Mouse (Mus musculus): ENCODE measurements at regions not wholly inside any gene's neighbourhood (a gene's known extent, or its start where the extent isn't known, plus 50 kb on each side); places are given as distances from the start of the nearest gene placed in this dataset.

DNA sequence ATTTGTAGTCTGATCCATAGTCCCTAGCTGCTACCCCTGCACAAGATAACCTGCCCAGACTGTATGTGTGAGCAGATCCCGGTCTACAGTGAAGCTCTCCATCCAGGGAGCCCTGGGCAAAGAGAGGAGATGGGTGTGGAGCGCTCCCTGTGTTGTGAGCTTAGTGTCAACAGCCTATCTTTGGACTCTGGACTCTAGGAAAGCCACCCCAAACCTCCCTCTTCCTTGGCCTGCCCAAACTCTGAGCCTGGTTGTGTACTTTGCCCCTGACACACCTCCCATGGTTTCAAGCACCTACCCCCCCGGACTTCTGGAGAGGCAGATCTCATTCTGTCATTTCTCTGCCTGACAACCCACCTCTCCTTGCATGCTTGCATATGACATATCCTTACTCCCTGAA is 110.9 kb upstream of the Haao start:
- no peak for DNase-seq

DNA sequence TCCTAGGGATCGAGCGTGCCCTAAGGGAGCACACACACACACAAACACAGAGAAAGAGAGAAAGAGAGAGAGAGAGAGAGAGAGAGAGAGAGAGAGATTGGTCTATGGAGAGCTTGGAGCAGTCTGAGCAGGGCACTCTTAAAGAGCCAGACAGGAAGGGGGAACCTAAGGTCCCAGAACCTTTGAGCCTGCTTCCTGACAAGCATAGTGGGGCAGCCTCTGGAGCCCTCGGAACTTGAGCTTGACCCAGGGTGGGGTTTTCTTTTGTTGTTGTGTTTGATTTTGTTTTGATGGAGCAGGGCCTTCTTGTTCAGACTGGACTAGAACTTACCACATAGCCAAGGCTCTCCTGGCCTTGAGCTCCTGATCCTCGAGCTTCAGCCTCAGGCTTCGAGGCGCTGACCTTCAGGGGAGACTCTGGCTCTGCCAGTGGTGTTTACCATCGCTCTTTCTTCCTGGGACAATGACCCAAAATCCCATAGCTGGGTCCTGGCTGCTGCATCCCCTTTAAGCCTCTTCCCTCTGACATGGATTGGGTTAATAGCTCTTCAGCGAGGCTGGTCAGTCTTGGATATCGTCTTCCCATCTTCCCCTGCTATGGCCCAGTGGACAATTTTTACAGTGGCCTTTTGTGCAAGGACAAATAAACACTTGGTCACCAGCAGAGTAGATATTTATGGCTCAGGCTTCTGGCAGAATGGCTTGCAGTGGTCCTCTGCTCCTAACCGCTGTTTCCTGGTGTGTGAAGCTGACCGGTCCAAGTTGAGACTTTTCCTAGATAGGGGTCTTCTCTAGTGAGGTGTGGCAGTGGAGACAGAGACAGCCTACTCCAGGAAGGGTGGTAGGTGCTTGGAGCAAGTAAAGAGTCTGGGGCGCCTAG is 110.1 kb upstream of the Haao start:
- no peak for DNase-seq

DNA sequence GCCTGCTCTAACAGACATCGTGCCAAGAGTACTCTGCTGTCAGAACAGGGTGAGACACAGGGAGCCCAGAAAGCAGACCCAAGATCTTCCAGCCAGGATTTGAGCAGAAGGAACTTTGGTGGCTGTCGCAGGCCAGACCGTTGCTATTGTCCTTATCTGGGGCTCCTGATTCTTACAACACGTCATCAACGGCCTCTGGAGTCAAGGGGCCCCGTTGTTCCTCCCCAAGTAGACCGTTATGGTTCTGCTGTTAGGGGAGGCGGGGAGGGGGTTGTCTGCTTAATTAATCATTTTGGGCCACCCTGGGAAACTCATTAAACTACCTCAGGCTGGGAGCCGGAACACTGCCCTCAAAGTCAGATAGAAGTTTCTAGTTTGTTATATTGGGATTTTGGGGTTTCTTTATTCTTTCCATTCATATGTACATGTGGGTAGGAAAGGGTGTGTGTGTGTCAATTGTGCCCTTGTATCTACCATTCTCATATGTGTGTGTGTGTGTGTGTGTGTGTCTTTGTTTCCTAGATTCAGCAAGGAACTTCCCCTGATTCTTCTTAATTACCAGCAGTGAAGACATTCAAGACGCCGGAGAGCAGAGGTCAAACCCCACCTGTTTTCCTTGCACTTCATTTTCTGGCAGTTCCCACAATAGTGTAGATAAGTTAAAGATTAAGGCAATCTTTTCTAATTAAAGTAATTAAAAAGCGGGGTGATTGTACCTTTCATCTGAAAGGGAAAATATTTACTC is 109.2 kb upstream of the Haao start:
- DNase-seq, result no peak

DNA sequence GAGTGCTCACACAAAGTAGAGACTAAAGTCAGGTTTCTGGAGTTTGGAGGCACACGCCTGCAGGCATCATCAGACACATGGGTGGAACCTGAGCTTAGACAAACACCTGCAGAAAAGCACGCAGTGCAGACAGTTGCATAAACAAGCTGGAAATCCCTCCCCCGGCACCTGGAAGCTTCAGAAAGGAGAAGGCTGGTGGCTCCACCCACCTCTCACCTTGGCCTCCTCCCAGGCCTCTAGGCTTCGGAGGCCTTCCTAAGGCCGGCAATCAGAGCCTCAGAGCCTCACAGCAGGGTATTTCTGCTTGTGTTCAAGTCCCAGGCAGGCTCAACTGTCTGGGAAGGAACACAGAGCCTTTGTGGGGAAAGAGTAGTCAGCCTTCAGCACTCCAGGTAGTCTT is 108.2 kb upstream of the Haao start:
- DNase-seq, result no peak

DNA sequence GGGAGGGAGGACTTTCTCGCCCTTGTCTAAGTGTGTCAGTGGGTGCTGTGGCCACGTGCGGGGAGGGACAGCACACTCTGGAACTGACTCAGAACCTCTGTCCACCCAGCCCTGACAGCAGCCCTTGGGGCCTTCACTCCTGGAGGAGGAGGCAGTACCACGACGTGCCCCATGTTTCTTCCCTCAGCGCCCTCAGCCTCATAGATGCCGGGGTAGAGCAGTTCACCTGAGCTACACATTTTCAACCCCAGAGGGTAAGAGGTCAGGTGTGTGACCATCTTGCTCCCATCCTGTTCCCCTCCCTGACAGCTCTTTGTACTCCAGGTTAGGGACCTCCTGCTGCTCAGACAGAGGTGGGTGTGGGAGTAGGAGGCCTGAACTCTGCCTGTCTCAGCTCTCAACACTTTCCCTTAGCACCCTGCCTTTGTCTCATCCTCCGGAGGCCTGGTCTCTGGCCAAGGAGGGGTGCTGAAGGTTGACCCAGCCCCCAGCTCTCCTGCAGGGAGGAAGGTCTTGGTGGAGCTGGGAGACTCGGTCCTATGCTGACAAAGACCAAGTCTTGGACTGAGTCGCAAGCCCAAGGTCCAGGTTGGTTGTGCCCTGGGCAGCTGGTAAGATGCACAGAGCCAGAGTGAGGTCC is 107.4 kb upstream of the Haao start:
- no peak for DNase-seq

DNA sequence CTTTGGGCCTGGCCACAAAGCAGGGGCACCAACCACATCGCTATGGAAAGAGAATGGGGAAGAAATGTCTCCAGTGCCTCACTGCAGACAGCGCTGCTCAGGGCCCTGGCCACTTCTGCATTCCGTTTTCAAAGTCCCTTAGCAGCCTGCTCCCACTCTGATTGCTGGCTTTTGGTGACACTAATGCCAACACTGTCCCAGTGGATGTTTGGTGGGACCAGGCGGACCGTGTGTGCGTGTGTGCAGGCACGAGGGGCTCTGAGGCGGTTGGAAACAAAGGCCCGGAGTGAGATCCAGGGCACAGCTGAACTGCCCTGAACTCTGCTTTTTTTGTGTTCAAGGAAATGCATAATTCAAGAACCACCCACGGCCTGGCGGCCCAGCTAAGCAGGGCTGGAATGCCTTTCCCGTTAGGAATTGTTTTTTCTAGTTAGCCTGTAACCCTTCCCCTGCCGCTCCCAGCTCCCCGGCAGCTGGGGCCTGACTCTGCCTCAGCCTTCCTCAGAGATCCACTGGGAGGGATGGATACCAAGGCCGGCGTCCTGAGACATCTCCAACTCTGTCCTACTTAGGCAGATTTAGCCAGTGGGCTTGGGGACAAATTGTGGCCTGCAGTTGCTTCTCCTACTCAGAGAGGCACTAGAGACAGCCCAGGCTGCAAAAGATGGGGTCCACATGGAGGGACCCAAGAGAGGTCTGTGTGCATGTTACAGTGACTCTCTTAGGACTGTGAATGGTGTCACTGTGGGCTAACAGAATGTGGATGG is 106.7 kb upstream of the Haao start:
- no peak for DNase-seq

DNA sequence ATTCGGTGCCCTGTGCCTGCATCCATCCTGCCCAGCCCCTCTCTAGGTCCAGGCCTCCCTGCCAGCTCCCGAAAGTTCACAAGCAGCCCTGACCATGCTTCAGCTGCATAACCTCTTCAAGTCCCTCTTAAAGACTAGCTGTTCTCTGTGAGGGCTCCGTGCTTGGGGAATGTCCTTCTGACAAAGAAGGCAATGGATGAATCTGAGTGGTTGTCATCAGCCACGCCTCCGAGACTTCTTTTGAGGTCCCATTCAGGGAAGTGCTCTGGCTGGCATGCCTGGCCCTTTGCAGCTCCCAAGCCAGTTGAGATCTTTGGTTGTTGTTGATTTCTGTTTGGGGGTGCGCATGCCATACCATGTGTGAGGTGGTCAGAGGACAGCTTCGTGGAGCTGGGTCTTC is 105.9 kb upstream of the Haao start:
- no peak for DNase-seq

DNA sequence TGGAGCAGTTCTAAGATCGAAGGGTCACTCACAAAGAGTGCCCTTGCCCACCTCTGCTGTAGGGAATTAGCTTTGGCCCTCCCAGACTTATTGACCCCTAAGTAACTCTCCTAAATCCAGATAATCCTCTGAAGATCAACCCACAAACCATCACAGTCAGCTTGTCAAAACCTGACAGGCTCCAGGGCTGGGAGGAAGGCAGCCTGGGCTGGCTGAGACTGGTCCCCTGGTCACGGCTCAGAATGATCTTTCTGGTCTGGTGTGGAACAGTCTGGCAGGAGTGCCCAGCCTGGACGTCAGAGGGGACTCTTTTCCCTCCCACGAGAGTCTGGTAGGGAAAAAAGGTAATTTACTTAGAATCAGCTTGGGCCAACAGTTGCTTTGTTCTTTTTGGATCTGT is 99.0 kb upstream of the Haao start:
- DNase-seq, result no peak

DNA sequence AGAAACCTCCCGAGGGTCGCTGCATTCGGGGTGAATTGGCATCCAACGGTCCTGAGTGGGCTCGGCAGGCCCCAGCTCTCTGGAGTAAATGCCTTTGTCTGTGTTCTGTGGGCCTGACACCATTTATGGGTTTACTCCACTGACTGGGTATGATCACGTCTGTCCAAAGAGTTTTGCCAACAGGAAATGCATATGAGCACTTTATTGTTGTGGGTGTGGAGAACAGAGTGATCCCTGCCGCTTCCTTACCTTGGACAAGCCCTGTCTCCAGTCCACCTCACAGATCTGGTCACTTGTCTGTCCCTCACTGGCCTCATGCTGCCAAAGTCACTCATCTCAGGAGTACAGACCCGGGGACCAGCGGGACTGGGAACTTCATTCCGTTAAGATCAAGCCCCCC is 91.6 kb upstream of the Haao start:
- DNase-seq, result no peak

DNA sequence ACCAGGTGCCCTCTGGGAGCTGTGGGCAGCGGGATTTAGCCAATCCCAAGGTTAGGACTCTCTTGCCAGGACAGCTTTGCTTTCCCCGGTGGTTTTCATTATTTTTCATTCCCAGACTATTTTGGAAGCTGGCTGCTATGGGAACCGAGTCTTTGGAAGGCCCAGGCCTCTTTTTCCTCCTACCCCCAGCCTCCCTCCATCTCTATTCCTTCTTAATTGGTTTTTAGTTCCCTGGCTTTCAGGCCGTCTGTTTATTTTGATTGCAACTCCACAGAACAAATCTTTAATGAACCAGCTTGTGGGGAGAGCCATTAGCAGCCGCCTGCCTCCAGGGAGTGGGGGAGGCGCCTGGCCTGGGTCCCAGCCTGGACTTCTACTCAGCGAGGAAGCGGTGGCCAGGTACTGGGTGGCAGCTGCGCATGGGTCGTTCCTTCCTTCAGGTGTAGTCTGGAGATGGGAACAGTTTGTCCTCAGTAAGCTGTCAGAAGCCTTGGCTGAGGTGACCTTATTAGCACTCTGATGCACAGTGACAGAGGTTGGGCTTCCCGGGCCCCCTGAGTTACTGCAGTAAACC is 91.0 kb upstream of the Haao start:
- DNase-seq, result no peak

DNA sequence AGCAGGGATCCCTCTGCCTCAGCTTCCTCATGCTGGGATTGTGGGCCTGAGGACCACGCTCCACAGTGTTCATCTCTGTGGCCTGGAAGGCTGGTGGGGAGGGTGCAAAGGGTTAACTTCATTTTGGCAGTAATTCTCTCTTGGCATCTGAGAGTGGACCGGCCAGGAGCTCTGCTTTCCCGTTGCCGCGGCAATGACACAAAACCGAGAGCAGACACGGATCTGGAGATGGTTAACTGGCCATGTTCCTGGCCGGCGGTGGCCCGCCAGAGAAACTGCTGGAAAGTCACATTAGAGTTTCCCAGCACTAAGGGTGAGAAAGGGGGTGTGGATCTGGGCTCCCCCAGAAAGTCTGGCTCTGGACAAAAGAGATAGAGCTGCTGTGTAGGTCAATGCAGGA is 89.8 kb upstream of the Haao start:
- no peak for DNase-seq

DNA sequence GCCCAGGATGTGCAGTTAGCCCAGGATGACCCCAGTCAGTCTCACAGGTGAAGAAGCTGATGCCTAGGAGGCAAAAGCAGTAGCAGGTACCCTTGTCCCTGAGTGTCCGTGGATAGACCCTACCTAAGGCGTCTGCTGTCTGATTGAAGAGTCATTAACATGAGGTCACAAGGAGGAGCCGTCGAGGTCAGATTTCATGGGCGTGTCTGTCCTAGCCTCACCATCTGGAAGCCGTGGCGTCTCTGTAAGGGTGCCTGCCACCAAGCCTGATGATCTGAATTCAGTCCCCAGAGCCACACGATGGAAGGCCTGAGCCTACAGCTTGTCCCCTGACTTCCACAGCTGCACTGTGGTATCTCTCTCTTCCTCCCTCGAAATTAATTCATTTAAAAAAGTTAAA is 88.9 kb upstream of the Haao start:
- no peak for DNase-seq

DNA sequence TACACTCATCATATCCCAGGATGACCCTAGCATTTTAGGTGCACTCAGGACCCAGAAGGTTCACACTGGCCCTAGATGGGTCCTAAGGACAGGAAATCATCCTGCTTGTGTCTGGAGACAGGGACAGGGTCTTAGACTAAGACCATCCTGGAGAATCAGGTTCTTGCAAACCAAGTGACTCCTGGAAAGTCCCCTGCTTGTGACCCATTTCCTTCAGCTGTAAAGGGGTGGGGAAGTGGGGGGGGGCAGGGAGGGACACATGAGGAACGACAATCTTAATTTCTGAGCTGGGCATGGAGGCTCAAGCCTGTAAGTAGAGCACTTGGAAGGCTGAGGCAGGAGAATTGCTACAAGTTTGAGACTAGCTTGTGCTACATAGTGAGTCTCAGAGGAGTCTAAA is 88.2 kb upstream of the Haao start:
- DNase-seq, result no peak

DNA sequence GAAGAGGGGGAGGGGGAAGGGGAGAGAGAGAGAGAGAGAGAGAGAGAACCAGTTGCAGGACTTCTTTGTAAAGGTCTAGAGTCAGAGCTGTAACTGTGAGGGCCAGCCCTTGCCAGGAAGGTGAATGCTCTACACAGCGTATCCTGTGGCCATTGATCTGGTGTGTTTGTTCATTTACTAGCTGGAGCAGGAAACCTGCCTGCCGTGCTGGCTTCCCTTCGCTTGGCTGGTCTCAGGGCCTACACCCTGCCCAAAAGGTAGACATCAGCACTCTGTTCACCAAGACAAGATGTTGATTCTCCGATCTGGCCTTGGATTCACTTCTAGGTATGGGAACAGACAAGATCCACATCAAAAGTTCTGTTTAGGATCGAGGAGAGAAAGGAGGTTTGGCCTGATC is 87.5 kb upstream of the Haao start:
- no peak for DNase-seq

DNA sequence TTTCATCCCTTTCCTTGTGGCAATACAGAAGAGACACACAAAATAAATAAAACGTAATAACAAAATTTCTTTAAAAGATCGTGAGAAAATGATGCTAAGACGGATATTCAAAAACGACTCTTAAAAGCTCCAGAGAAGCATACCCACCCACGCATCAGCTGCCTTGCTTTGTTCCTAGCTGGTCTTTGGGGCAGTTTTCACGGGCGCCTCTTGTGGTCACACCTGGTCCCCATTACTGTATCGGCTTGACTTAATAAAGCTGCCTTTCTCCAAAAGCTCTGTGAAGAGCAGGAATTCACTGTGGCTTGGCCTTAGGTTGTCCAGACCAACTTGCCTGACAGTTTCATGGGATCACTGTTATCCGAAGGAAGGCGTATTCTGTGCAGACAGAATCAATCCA is 86.0 kb upstream of the Haao start:
- DNase-seq, result no peak

DNA sequence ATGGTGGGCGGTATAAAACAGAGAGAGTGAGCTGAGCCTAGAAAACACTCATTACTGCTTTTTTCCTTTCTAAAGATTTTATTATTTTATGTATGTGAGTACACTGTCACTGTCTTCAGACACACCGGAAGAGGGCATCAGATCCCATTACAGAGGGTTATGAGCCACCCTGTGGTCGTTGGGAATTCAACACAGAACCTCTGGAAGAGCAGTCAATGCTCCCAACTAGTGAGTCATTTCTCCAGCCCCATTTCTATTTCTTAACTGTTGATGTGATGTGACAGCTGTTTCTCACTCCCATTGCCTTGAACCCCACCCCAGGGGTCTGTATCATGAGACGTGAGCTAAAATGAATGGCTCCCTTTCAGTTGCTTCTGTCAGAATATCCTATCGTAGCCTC is 82.6 kb upstream of the Haao start:
- no peak for DNase-seq

DNA sequence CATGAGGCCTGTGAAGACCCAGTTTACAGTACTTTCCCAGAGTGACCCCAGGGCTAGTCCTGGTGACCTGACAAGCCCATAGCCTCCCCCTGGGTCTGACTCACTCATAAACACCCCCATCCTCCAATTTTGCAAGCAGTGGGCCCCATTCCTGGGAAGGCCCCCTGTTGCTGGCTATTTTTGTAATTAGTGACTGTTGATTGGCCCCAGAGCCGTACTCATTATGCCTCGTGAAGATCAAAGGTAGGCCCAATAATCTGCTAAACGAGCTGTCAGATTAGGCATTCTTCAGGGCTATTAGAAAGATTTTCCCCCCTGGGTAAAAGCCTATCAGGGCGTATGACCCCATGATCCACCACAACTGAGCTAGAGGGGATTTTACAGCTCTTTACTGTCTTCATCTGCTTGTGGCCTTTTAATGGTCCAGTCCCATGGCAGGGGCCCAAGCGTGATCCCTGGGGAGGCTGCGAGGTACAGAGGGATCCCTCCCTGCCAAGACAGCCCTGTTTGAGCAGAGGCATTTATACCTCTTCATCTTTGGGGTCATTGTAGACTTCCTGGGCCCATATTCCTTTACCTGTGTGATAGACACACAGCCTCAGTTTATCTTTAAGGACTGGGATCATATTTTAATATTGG is 80.1 kb upstream of the Haao start:
- no peak for DNase-seq

DNA sequence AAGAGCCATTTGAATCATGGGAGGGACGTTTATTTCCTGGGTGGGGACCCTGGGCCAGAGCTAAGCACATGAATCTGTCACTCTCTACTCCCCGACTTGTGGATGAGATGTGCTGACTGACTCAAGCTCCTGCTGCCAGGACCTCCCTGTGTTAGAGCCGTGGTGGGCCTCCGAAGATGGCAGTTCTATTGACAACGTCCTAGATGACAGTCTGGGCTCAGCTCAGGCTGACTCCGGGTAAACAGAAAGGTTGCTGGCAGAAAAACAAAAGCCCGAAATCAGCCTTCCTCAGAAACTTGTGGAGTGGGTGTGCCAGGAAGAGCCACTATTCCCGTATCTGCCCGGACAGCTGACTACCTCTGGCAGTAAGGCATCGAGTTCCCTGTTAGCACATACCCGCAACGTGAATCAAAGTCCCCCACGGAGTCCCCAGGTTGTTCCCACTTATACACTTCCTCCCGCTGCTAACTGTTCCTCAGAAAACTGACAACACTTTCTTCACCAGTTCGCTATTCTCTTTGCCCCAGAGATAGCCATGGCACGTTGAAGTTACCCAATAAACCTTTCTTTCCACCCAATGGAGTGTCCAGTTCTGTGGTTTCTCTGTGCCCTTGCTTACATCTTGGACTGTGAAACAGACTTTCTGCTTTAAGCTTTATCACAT is 76.6 kb upstream of the Haao start:
- DNase-seq, result no peak

DNA sequence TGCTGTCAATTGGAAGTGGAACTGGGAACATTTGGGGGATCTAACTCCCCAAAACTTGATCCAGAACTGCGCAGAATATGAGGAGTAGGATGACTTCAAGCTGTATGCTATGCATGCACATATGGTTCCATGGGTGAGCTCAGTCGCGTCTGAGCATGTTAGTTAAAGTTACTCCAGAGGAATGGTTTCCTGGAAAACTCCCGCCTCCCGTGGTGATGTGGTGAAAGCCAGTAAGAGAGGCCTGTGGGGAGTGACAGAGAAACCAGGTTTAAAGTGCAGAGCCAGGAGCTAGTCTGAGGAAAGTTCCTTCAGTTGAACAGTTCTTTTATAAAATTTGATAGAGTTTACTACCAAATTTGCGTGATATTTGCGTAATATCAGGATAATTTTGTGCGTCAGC is 73.1 kb upstream of the Haao start:
- no peak for DNase-seq

DNA sequence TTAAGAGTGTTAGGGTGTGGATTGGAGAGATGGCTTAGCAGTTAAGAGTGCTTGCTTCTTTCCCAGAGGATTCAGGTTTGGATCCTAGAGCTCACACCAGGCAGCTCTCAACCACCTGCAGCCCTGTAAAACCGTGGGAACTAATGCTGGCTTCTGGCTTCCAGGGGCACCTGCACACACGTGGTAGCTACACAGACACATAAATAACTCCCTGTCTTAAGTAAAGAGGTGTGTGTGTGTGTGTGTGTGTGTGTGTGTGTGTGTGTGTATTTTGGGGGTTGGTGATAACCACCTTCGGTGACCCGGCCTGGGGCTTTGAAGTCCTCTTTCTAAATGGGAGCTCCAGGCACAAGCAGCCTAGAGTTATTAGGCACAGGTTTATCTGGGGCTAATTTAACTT is 72.5 kb upstream of the Haao start:
- no peak for DNase-seq

DNA sequence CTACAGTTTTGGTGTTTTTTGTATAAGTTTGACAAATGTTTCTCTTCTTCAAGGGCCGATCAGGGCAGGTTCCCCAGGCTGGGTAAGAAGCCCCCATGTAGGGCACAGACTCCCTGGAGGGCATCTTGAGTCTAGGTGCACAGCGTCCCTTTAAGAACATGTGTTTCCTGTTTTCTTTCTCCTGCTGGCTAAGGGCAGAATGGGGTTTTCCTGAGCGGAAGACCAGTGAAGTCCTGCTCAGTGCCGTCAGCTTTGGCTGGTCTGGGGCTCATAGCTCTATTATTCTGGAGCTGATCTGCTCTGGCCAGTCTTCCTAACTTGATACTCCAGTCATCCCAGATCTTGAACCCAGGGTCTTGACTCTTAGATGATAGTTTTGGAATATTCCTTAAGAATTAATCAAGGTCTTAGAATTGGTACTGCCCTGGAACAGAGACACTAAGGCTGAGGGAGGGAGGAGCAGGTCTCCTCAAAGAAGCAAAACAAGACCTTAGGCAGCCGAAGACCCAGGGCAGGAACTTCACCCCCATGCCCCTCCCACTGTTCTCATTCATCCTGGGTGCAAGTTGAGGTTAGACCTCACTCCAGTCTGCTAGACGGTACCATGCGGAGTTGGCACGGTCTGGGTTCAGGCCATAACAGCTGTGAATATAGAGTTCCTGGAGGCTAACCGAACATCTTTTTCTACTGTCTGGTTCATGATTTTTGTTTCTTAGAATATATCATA is 70.8 kb upstream of the Haao start:
- no peak for DNase-seq

Data from cerebellum, adult 9-10 months (tissue).